Mouse (Mus musculus): ENCODE measurements around the gene Gm49673.
"Not testable (repeated sequence)": the region's sequence is repeated elsewhere in the genome, so short reads cannot be mapped to it uniquely, and the experiment has no call there.

Gm49673 gene

DNA sequence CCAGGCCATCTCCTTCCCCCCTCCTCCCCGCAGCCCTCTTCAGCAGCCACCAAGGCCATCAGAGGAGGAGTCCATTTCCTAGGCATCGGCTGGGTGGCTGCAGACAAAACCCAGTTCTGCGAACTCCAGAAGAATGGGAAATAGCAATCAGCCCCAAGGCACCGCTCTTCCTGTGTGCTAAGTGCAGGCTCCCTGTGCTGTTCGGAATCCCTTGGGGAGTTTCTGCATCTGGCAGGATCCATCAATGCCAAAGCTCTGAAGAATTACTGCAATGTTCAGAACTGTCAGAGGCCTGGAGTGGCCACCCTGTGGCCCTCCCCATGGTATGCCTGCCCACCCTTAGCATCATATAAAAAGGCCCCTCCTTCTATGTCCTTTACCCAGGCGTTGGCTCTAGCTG, 110.6 kb downstream of the Gm49673 start:
- not testable (repeated sequence) for DNase-seq

Measured in cerebellum, adult 8-10 months (tissue).